Mouse (Mus musculus): ENCODE measurements at regions not wholly inside any gene's neighbourhood (a gene's known extent, or its start where the extent isn't known, plus 50 kb on each side); places are given as distances from the start of the nearest gene placed in this dataset.

- DNase-seq = peak; percentile 3
Measured at GRCm38 (mm10) chr2:56997500-56997899, 126.3 kb downstream of the Nr4a2 start.

GRCm38 (mm10) chr2:56992851-56993250, 131.0 kb downstream of the Nr4a2 start:
- DNase-seq = no peak

- DNase-seq = no peak
Measured at GRCm38 (mm10) chr2:56991821-56992220, 132.0 kb downstream of the Nr4a2 start.

GRCm38 (mm10) chr2:56990768-56991167, 133.0 kb downstream of the Nr4a2 start:
- no peak for DNase-seq

GRCm38 (mm10) chr2:56983167-56983566, 140.6 kb downstream of the Nr4a2 start:
- no peak for DNase-seq

- no peak for DNase-seq
Measured at GRCm38 (mm10) chr2:56980601-56981000, 143.2 kb downstream of the Nr4a2 start.

- no peak for DNase-seq
Measured at GRCm38 (mm10) chr2:56975680-56976079, 148.1 kb downstream of the Nr4a2 start.

GRCm38 (mm10) chr2:56963937-56964695, 159.7 kb downstream of the Nr4a2 start:
- DNase-seq = no peak

- no peak for DNase-seq
Measured at GRCm38 (mm10) chr2:56959695-56960094, 164.1 kb downstream of the Nr4a2 start.

- DNase-seq = no peak
Measured at GRCm38 (mm10) chr2:56953337-56953736, 170.5 kb downstream of the Nr4a2 start.

- no peak for DNase-seq
Measured at GRCm38 (mm10) chr2:56912531-56912930, 211.3 kb downstream of the Nr4a2 start.

- DNase-seq = no peak
Measured at GRCm38 (mm10) chr2:56909096-56909865, 214.5 kb downstream of the Nr4a2 start.

- DNase-seq = peak; percentile 25
Measured at GRCm38 (mm10) chr2:56885181-56885580, 238.6 kb downstream of the Nr4a2 start.

GRCm38 (mm10) chr2:56860776-56861175, 263.0 kb downstream of the Nr4a2 start:
- DNase-seq = peak; percentile 18

- no peak for DNase-seq
Measured at GRCm38 (mm10) chr2:56820551-56820950, 303.3 kb downstream of the Nr4a2 start.

- no peak for DNase-seq
Measured at GRCm38 (mm10) chr2:56784808-56785207, 339.0 kb downstream of the Nr4a2 start.
